Mouse (Mus musculus) left cerebral cortex, postnatal 4 days (tissue): ENCODE results near the gene Kera. TPM values are rescaled to one million over a fixed set of nuclear protein-coding genes. Genes with fewer than 3 reads are reported as not detected.

Source experiments
- DNase-seq: peaks from one replicate; pipeline ENCODE4 v3.0.0-alpha.2; 2022
- intact Hi-C: fragments of 180-260 bp; cut with DNase I; formaldehyde crosslinking; loops from one replicate; pipeline ENCODE4 v1.15.1; 2025
- total RNA-seq, 2 experiments: library from RNA; stranded (reverse); gene quantifications; 2 replicates each; pipeline ENCODE4 v1.2.3; 2021

Kera gene
- total RNA-seq, result under 1 TPM; 0.38 to 0.40 TPM

DNA sequence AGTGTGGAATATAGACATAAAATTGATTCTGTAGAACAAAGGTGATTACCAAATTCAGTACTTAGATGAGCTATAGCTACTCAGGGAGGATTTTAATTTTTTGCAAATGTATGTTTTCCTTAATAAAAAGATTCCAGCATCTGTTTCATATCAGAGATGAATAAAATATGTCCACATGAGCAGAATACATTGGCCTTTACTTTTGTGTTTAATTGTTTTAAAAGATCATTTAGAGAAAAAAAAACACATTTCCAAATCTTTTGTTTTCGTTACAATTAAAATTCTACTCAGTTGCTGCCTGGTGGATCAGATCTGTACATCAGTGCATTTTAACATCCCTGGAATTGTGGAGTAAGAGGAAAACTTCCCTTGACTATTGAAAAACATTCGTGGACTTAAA lies at the start of gene Kera:
Kera (plus strand) TSS at position 301 of the 400 bp plus-strand sequence.
- no peak for DNase-seq
- intact Hi-C loops, result no loop called here

DNA sequence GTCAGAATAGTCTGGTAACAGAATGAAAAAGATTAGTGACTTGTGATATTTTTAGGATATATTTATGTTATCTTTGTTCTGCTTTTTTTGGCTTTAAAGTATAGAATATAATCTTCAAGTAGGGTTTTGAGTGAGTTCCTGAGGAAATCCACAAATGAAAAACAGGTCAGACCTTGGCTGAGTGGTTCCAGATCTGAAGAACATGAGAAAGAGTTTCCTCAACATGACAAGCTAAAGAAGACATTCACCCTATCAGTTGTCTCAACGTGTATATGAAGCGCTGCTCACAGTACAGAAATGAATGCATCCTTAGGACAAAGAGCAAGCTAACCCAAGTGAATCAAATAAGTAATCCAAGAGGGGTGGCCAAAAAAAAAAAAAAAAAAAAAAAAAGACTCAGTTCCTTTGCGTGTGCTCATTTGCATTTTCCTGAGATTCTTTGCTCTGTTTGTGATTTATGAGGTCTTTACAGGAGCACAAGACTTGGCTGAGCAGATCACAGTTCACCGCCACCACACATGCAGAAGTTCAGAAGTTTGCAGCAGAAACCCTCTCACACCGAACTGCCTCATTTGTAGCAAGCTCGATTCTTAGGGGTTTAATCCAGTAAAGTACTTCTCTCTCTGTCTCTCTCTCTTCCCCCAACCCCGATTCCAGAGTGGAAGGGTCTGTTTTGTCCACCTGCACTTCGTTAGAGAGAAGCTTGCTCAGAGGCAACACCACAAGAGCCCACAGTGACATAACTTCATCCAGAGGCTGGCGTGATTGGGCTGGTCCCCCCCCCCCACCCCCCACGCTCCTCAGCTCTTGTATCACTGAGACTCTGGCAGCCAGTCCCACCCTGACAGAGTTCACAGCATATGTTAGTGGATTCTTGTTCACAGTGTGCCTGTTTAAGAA lies 41.5 kb upstream of the Kera start, which contains the start of gene Lum:
Lum (plus strand) TSS at position 172 of the 900 bp plus-strand sequence.
- no peak for DNase-seq
- intact Hi-C loops, result no loop called here

DNA sequence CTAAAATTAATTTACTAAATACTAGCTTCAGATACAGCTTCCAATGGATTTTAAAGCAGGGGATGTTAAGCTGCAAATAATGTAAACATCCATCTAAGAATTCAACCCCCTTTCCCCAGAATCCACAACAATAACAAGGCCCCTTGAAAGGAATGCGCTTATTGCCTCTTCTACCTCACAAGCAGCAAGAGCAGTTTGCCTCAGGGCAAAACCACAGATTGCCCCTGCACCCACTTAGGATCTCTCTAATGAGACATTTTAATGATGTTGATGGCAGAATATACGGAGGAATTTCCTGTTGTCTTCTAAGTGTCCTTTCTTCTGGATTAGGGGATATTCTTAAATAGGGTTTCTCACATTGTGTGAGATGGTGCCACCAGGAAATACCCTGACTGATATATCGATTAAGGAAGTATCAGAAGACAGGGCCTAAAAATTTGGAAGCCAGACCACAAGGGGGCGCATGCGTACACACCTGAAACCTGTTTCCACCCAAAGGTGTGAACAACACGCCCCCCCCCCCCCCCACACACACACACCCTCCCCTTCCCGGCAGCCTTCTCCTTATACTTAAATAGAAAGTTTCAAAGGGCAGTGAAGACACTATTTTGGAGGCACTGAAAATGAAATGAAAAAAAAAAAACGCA lies 39.1 kb upstream of the Kera start:
- intact Hi-C loops, result no loop called here
- DNase-seq, result peak; percentile 3

DNA sequence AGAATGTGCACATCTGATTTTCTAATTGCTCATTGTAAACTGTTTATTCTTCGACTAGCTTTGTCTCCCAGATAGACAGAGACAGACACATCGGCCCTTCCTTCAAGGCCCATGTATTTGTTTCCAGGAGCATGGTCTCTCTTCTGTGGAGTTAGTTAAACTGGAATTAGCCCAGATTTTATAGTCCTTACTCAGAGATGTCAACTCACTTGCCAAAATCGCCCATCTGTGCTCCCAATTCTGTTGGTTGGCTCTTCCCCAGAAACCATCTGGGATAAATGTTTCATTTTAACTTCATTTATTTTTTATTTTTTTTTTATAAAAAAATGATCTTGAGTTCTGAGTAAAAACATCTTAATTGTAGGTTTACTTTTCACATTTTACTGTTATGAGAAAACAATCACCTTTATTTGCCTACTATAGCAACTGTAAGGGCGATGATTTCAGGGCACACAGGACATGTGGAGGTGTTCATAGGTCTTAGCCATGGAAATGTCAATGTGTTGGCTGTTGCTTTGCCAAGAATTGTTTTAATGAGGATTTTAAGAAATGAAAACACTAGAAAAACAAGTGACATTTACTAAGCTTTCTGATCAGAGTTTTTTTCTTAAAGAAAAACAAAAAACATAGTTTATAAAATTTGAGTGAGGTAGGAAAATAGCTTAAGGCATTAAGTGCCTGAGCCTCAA lies 24.0 kb upstream of the Kera start:
- intact Hi-C loops, result no loop called here
- peak; percentile 28 for DNase-seq

DNA sequence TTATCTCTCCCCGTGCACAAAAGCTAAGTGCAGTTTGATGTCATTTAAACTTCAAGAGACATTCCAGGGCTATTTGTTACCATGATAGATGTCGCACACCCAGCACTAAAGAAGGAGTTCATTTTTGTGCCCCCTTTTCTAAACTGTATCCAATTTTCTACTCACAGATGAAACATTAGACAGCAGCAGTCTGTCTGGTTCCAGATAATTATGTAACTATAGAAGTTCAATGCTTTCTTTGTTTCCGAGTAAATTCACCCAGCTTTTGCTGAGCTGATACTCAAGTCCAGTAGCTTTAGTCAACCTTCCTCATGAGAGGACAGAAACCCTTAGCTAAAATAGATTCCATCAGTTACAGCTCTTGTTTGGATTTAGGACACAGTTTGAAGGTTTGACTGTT lies 22.5 kb upstream of the Kera start:
- DNase-seq, result no peak
- intact Hi-C loops, result no loop called here

DNA sequence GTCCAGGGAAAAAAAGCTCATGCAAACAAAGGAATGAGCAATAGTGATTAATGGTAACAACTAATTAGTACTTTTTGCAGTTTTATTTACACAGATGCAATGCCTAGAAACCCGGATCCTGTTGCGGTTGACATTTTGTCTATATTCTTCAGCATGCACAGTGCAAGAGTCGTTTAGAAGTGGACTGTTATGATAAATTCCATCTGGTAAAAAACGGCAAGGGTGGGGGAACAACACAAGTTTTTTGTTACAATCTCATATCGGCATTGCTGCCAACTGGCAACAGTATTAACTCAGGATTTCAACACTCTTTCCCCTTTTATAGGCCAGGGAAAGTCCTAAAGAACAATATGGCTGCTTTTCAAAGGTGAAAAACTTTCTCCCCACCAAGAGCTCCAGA lies 19.5 kb upstream of the Kera start:
- no peak for DNase-seq
- intact Hi-C loops, result no loop called here

DNA sequence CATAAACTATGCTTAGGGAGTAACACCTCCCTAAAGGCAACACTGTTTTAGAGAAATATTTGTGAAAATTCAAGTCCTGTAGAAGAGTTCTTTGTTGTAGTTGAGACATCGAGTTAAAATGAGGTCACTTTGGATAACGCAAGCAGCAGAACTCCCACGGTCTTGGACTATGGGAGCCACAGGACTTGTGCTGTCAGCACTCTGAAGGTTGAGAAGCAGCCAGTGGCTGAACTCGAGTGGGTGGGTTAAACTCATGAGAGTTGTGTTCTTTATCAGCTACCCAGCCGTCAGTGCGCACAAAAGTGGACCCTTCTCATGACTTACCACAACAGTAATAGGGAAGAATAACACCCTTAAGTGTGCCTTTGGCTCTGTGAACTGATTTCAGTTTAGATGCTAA lies 17.1 kb upstream of the Kera start:
- no peak for DNase-seq
- intact Hi-C loops, result no loop called here

DNA sequence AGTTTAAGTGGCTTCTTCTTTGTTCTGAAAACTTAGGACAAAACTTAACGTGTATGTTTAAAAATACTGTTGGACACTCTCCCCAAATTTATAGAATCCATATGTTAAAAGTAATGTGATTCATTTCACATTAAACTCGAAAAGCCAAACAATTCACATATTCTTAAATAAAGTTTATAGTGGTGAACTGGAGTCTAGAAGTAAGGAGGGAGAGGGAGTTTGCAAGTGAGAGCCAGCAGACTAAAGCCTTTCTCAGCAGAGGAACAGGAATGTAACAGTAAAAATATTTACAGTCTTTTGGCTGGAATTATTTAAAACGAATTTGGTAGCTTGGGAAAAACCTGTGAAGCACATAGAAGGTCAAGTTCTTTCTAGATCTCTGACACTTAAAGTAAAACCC lies 15.6 kb upstream of the Kera start:
- no peak for DNase-seq

DNA sequence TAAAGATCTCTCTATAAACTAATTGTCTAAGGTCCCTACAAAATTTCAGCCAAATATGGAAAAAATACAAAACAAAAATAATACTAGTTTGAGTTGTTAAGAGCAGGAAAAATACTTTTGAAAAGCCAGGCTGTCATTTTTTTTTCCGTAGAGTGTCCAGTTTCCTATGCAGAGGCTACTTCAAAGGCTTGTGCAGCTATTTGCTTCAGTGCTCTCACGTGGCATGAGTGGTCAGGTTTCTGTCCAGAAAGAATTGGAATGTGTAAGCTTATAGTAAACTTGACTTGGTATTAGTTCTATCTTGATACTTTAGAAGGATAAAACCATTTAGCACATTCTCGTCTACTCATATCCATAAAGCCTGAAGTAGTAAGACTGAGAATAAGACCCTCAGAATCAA lies 15.0 kb upstream of the Kera start:
- DNase-seq, result no peak
- intact Hi-C loops, result no loop called here

More for the DNA sequence above, 15.6 kb upstream of the Kera start:
- intact Hi-C loops, result no loop called here

DNA sequence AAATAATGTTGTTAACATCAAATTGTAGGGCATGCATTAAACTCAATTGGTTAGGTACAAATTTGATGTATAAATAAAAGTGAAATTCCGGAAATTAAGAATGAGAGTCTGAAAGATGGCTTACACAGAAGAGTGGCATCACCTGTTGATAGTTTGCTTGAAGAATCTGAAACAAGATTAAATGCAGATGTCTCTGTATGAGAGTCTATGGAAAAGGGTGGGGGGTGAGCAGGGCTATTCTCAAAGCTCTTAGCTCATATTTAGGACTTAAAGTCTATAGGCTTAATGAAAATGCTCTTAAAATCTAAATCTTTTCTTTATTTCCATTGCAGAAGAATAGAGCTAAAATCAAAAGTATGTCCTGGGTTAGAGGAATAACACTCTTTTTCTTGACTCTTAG lies 11.0 kb upstream of the Kera start:
- intact Hi-C loops, result no loop called here
- no peak for DNase-seq

DNA sequence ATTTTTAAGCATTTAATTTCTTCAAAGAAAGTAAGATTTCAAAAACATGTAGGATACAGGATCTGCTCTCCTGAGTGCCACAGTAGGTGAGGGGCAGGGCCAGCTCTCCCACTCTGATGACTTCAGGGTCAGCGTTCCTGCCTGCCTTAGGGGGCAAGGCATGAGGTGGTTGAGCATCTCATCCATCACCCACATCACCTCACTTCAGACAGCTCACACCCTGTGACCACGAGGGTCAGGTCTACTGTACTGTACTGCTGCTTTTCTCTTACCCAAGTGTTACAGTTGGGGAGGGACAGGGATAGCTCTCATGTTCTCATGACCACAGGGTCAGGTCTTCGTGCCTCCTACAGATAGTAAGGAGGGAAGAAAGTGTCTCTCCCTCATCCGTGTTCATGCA lies 4.9 kb upstream of the Kera start:
- no peak for DNase-seq
- intact Hi-C loops, result no loop called here

DNA sequence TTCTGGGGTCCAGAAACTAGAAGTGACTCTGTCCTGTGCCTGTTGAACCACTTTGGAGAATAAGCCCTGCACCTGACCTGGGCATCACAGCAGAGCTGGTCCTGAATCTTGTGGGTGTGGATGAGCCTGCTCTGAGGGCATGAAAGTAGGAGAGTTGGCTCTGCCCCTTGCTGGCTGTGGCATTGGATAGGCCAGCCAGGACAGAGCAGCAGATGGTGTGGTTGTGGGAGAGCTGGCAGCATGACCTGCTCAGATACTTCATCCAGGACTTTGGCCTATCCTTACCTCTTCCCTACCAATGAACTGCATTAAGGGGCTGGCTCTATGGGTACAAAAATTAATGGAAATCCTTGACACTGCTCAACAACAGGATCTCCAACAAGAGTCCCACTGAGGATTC lies 3.4 kb upstream of the Kera start:
- DNase-seq, result peak; percentile 4
- intact Hi-C loops, result no loop called here

DNA sequence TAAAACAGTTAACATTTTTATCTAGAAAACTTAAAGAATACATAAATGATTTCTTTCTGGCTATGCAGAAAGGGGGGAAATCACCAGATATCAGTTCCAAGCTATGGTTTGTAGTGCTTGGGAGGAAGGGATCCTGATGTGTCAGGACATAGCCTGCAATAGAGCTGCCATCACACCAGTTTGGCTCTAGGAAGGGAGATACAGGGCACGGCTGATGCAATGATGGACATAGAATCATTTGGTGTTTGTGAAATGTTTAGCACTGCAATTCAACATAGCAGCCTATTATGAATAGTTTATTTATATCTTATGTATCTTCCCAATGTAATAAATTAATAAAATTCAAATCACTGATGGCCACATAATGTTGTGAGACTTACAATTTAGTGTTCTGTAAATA lies 15.6 kb downstream of the Kera start:
- no peak for DNase-seq
- intact Hi-C loops, result no loop called here

DNA sequence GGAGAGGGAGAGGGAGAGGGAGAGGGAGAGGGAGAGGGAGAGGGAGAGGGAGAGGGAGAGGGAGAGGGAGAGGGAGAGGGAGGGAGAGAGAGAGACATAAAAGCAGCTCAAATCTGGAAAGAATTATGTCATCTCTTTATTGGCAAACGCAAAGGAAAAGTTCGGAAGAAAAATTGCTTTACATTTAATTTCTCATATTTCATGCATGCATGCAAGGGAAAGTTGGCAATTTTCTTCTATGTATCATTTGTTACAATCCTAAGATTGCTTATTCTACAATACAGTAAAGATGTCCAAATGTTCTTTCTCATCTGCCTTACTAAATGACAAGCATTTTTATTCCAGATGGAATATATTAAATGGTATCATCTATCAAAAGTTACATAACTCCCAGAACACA lies 17.7 kb downstream of the Kera start:
- no peak for DNase-seq
- intact Hi-C loops, result no loop called here

DNA sequence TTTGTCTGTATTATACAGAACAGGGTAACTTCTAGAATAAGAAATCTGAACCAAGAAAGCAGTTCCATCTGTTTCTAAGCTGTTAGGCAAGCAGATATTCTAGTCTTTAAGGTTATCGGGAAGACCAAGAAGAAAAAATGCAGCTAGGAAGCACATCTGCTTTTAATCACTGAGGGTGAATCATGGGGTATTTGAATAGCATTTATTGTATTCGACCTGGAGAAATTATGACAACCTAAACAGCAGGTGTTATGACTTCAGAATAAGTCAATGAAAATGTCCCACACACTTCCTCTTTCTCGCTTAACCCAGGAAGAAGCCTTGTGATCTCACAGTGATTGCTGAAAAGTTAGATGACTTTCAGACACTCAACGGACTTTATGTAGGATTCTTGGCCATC lies 18.4 kb downstream of the Kera start:
- DNase-seq, result no peak
- intact Hi-C loops, result no loop called here

DNA sequence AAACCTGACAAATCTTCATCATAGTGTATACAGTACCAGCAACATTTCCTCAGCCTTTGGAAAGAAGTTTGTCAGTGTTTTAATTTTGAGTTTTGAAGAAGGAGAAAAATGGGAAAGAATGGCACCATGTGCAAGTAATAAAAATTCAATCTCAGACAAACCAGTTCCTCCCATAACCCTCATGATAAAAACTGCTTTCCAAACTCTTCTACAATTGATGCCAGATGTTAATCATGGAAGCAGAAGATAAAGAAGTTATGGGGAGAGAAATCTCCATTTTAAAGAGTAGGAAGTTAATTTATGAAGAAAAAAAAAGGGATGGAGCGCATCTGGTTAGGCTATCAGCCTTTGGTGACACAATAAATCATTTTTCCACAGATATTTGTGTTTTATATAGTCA lies 19.9 kb downstream of the Kera start:
- DNase-seq, result no peak
- intact Hi-C loops, result no loop called here

DNA sequence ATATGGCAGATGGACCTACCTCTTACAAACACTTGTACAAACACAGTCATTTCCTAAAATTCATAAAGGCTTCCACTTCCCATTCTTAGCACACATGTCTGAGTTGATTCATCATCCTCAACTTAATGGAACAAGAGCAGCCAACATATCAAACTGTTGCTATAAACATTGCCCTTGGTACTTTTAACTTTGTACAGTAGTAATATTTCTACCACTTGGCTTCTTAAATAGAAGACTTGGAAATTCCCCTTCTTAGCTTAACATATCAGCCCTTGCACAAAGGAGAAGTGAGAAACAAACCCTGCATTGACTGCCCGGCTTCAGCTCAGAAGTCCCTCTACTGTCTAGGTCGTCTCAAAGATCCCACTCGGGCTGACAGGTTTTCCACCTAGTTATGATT lies 24.4 kb downstream of the Kera start:
- no peak for DNase-seq
- intact Hi-C loops, result no loop called here

DNA sequence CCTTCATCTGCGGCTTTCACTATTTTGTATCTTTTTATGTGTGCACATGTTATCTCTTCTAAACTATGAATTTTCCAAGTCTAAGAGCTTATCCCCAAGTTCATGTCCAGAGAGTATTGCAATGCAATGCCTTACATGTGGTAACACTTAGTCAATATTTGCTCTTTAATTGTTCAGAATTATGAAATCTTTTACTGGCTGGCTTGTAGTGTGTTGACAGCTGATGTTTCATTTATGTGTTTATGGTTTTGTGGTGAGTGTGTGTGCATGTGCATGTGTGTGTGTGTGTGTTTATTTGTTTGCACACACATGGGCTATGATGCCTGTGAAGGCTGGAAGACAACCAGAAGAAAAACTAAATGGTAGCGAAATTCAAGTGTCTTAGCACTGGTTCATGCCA lies 35.2 kb downstream of the Kera start:
- DNase-seq, result no peak
- intact Hi-C loops, result loop anchor here (10.0 kb wide), 1 partner anchor 167 kb away; the partner anchor contains the start of gene Dcn

DNA sequence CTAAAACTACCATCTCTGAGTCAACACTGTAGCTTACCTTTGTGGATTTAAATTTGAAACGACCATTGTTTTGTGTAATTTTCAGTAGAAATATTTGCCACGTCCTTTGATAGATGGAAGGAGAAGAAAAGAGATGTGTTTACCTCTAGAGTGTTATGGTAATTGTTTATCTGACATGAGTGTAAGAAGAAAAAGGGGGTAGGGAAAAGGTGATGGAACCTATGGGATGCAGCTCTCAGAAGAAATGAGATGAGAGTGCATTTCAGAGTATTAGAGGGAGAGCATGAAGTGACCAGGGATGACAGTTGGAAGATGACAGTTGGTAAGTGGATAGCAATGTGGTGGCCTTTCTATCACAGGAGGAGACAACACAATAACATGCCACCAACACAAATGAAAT lies 37.1 kb downstream of the Kera start, which contains the start of gene Epyc:
Epyc (plus strand) TSS at position 301 of the 400 bp plus-strand sequence.
- intact Hi-C loops, result loop anchor here (10.0 kb wide), 1 partner anchor 169 kb away; the partner anchor contains the start of gene Dcn
- no peak for DNase-seq

DNA sequence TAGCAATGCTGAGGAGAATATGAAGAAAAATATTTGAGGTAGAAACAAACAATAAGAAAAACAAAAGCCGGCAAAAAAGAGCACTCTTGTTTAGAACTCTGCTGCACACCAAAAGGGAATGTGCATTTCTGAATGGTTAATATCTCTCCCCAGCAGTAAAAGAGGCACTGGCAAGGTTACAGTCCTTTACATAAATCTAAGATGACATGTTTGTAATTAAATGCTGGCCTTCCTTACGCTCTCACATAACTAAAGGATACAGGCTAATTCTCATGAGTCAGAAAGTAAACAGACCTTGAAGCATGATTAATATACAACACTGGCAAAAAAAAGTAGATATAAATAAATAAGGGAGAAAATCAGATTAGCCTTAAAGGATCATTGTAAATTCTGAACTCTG lies 43.7 kb downstream of the Kera start:
- DNase-seq, result no peak
- intact Hi-C loops, result no loop called here

DNA sequence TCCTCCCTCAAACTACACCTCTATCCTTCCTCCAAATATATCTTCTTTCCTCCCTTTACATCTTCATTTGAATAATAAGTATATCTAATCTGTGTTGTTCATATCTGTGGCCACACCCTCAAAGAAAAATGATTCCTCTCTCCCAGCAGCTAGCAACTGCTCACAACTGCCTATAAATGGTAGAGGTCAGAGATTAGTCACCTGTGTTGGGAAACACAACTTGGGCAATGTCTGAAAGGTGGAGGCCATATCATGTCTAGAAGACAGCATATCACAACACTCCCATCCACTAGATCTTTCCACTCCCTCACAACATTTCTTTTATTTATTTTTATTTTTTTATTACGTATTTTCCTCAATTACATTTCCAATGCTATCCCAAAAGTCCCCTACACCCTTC lies 52.8 kb downstream of the Kera start:
- intact Hi-C loops, result no loop called here
- no peak for DNase-seq
